In the genomic region with DNA sequence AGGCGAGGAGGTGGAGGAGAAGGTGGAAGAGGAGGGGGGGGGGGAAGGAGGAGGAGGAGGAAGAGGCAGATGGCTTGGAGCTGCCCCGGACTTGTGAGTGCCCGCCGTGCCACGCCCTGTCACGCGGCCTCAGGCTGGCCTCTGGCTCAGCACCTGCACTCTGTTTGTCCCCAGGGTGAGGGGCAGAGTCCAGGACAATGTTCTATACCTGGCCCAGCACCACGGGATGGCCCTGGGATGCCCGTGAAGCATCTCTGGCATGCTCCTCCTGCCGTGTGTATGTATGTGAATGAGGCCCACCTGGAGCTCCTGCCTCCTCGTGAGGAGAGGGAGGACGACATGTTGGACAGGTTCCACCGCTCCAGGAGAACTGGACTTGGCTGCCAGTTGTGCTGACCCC, we compare ENCODE assay signal across 14 mouse cellular contexts. TPM values are rescaled to one million over a fixed set of nuclear protein-coding genes. Genes with fewer than 3 reads are reported as not detected.
DNase-seq lines count a peak whose midpoint lies in the region; ATAC-seq and TF ChIP-seq lines count a peak whose summit lies in the region.
"Had no signal": no experiment of that assay in that cellular context is flagged by ENCODE, and none has a peak within 500 bp of the region (broad histone marks: within the 10 kb centered on the region; RNA-seq: fewer than 3 reads in every experiment).

No protein-coding gene starts in this region.

- no peak overlapping the region for H3K27ac ChIP-seq in kidney, adult 2 months (ENCODE audit: insufficient read depth, low read depth, low read length)
- no peak overlapping the region for H3K27ac ChIP-seq in liver, embryonic 15.5 days (replicated peaks)
- no peak overlapping the region for H3K27ac ChIP-seq in thymus, adult 2 months (ENCODE audit: control insufficient read depth, insufficient read depth, low read length)
- H3K27ac ChIP-seq: hindbrain, embryonic 10.5 days had no signal

- no peak for TF ChIP-seq CTCF in kidney, adult 2 months (conservative IDR thresholded peaks at IDR 0.05; ENCODE audit: insufficient read depth, insufficient read length, low read depth, low read length)
- no peak for TF ChIP-seq CTCF in thymus, adult 2 months (IDR thresholded peaks at IDR 0.05; ENCODE audit: borderline replicate concordance, control insufficient read depth, extremely low read depth, insufficient read depth, low read length, poor library complexity)

- H3K9ac ChIP-seq in liver, embryonic 15.5 days = no peak overlapping the region
- H3K9ac ChIP-seq: heart, embryonic 12.5 days had no signal

- no peak for TF ChIP-seq POLR2A in kidney, adult 2 months (IDR thresholded peaks at IDR 0.05; ENCODE audit: low read depth, low read length)
- TF ChIP-seq POLR2A in thymus, adult 2 months (IDR thresholded peaks at IDR 0.05; ENCODE audit: control insufficient read depth, extremely low read depth, insufficient read depth, low read length, poor library complexity) = no peak

- peak; percentile 82 for DNase-seq in kidney, adult 2 months
- DNase-seq in kidney, postnatal 10 days = no peak
- peak; percentile 39 to 44 for DNase-seq in cerebellum, postnatal 10 days
- DNase-seq in kidney, adult 8-10 months = peak; percentile 65 to 68
- no peak for DNase-seq in thymus, adult 2 months
- no peak for DNase-seq in spleen, postnatal 14 days (ENCODE audit: low spot score in 2 of 2)
- no peak for DNase-seq in retina, embryonic 14.5 days (ENCODE audit: low spot score)
- DNase-seq: adrenal gland, postnatal 10 days; gastrocnemius, postnatal 14 days; lung, postnatal 36 days had no signal

- H3K4me3 ChIP-seq in kidney, adult 2 months (ENCODE audit: insufficient read depth, low read depth, low read length) = no peak overlapping the region
- H3K4me3 ChIP-seq in liver, embryonic 15.5 days (replicated peaks) = no peak overlapping the region
- H3K4me3 ChIP-seq in thymus, adult 2 months (ENCODE audit: control insufficient read depth, insufficient read depth, low read length) = no peak overlapping the region
- H3K4me3 ChIP-seq: heart, embryonic 12.5 days; hindbrain, embryonic 10.5 days had no signal

- peak; percentile 64; the same call in 1 of the 2 replicates for ATAC-seq in liver, embryonic 15.5 days (ENCODE audit: insufficient read depth)
- ATAC-seq: forebrain, embryonic 16.5 days had no signal

- H3K36me3 ChIP-seq in kidney, adult 2 months (ENCODE audit: control insufficient read depth, insufficient read depth, low read length) = no peaks in the 10 kb centered on the region
- no peaks in the 10 kb centered on the region for H3K36me3 ChIP-seq in liver, embryonic 15.5 days (replicated peaks)
- H3K36me3 ChIP-seq in thymus, adult 2 months (ENCODE audit: control insufficient read depth, insufficient read depth, low read length) = no peaks in the 10 kb centered on the region
- H3K36me3 ChIP-seq: heart, embryonic 12.5 days; hindbrain, embryonic 10.5 days had no signal

- no peak overlapping the region for H3K4me2 ChIP-seq in liver, embryonic 15.5 days
- H3K4me2 ChIP-seq: heart, embryonic 12.5 days had no signal

- H3K27me3 ChIP-seq in kidney, adult 2 months (replicated peaks; ENCODE audit: control insufficient read depth, insufficient read depth, low read length) = no peaks in the 10 kb centered on the region
- peaks cover 35% of the 10 kb centered on the region for H3K27me3 ChIP-seq in liver, embryonic 15.5 days
- H3K27me3 ChIP-seq in thymus, adult 2 months (ENCODE audit: control insufficient read depth, insufficient read depth, low read length) = no peaks in the 10 kb centered on the region; the same call in 1 of the 2 replicates

- WGBS in kidney, adult 2 months = 34% methylated on average over 13 of the region's 13 CpGs
- WGBS in liver, embryonic 15.5 days (ENCODE audit: insufficient replicate concordance) = 43% methylated on average over 13 of the region's 13 CpGs
- WGBS in thymus, adult 2 months = 66% methylated on average over 9 of the region's 13 CpGs

- no peaks in the 10 kb centered on the region for H3K4me1 ChIP-seq in kidney, adult 2 months (ENCODE audit: control insufficient read depth, insufficient read depth, low read length)
- peaks cover 9% of the 10 kb centered on the region for H3K4me1 ChIP-seq in liver, embryonic 15.5 days (replicated peaks)
- H3K4me1 ChIP-seq in thymus, adult 2 months (replicated peaks; ENCODE audit: control insufficient read depth, insufficient read depth, low read length) = peaks cover 2% of the 10 kb centered on the region; the same call in 1 of the 2 replicates

- H3K9me3 ChIP-seq in liver, embryonic 15.5 days (replicated peaks) = no peaks in the 10 kb centered on the region
- H3K9me3 ChIP-seq: heart, embryonic 12.5 days; hindbrain, embryonic 10.5 days had no signal

RNA-seq across cellular contexts. Expression of gene Zfp747, which starts 14.4 kb away (rescaled TPM):
- polyA plus RNA-seq in kidney, adult 2 months (2012; rRNA removed) = 6.5 and 7.2 TPM in 2 replicates
- 1.8 and 2.3 TPM in 2 replicates for polyA plus RNA-seq in liver, embryonic 15.5 days (2015; fragmentation: Nextera tagmentation; extraction: Ambion mirVana)
- 14.4 and 15.2 TPM in 2 replicates for polyA plus RNA-seq in thymus, adult 2 months (2012; rRNA removed)

RNA-seq across cellular contexts. Expression of gene Zfp768, which starts 16.1 kb away (rescaled TPM):
- polyA plus RNA-seq in kidney, adult 2 months (2012; rRNA removed) = 36.7 and 52.0 TPM in 2 replicates
- polyA plus RNA-seq in liver, embryonic 15.5 days (2015; fragmentation: Nextera tagmentation; extraction: Ambion mirVana) = 3.1 and 4.4 TPM in 2 replicates
- 8.6 and 11.1 TPM in 2 replicates for polyA plus RNA-seq in thymus, adult 2 months (2012; rRNA removed)

RNA-seq across cellular contexts. Expression of gene 9130019O22Rik, which starts 25.5 kb away (rescaled TPM):
- polyA plus RNA-seq in kidney, adult 2 months (2012; rRNA removed) = 3.3 and 3.4 TPM in 2 replicates
- polyA plus RNA-seq in liver, embryonic 15.5 days (2015; fragmentation: Nextera tagmentation; extraction: Ambion mirVana) = 1.2 and 1.5 TPM in 2 replicates
- polyA plus RNA-seq in thymus, adult 2 months (2012; rRNA removed) = 5.9 and 6.4 TPM in 2 replicates

RNA-seq across cellular contexts. Expression of gene E430018J23Rik, which starts 32.0 kb away (rescaled TPM):
- 5.5 and 7.4 TPM in 2 replicates for polyA plus RNA-seq in kidney, adult 2 months (2012; rRNA removed)
- polyA plus RNA-seq in liver, embryonic 15.5 days (2015; fragmentation: Nextera tagmentation; extraction: Ambion mirVana) = 1.3 and 1.5 TPM in 2 replicates
- 8.4 and 10.2 TPM in 2 replicates for polyA plus RNA-seq in thymus, adult 2 months (2012; rRNA removed)

RNA-seq across cellular contexts. Expression of gene Zfp764, which starts 45.2 kb away (rescaled TPM):
- 6.2 and 6.6 TPM in 2 replicates for polyA plus RNA-seq in kidney, adult 2 months (2012; rRNA removed)
- polyA plus RNA-seq in liver, embryonic 15.5 days (2015; fragmentation: Nextera tagmentation; extraction: Ambion mirVana) = 1.3 and 1.7 TPM in 2 replicates
- polyA plus RNA-seq in thymus, adult 2 months (2012; rRNA removed) = 9.0 and 10.7 TPM in 2 replicates

Comparison
In these comparisons a context has a peak if more than half of its experiments do, and no peak if none do; other contexts are left out.
1. DNase-seq: peak in kidney, adult 2 months (single experiment), cerebellum, postnatal 10 days (2 of 2) and kidney, adult 8-10 months (2 of 2); none in kidney, postnatal 10 days (single experiment), thymus, adult 2 months (single experiment), spleen, postnatal 14 days (0 of 2) and retina, embryonic 14.5 days (single experiment).